10 mouse cellular contexts compared by ENCODE assay signal in genomic region chr6:88760935-88761635, GRCm38 (mm10). TPM values are rescaled to one million over a fixed set of nuclear protein-coding genes. Genes with fewer than 3 reads are reported as not detected.
DNase-seq lines count a peak whose midpoint lies in the region; ATAC-seq and TF ChIP-seq lines count a peak whose summit lies in the region.
"Had no signal": no experiment of that assay in that cellular context is flagged by ENCODE, and none has a peak within 500 bp of the region (broad histone marks: within the 10 kb centered on the region; RNA-seq: fewer than 3 reads in every experiment).

No protein-coding gene starts in this region.

- no peaks in the 10 kb centered on the region for H3K36me3 ChIP-seq in forebrain, embryonic 16.5 days (ENCODE audit: control insufficient read depth, insufficient read depth)
- H3K36me3 ChIP-seq in liver, postnatal 0 days (replicated peaks; ENCODE audit: insufficient read depth, low read length) = peaks cover 10% of the 10 kb centered on the region; the same call in 1 of the 2 replicates
- H3K36me3 ChIP-seq: embryonic facial prominence, embryonic 12.5 days had no signal

- H3K9me3 ChIP-seq in forebrain, embryonic 16.5 days (ENCODE audit: control insufficient read depth, low read length) = no peaks in the 10 kb centered on the region
- no peaks in the 10 kb centered on the region for H3K9me3 ChIP-seq in liver, postnatal 0 days (ENCODE audit: low read length)
- H3K9me3 ChIP-seq: embryonic facial prominence, embryonic 12.5 days had no signal

- H3K27ac ChIP-seq in forebrain, embryonic 16.5 days (ENCODE audit: low read length) = peak overlapping the region; percentile 43; the same call in 1 of the 2 replicates
- peak overlapping the region; percentile 94 for H3K27ac ChIP-seq in liver, postnatal 0 days (ENCODE audit: low read depth)
- H3K27ac ChIP-seq: embryonic facial prominence, embryonic 12.5 days had no signal

- TF ChIP-seq EP300 in liver, postnatal 0 days (IDR thresholded peaks at IDR 0.05; ENCODE audit: low read depth) = no peak

- peak; percentile 44; the same call in 1 of the 2 replicates for TF ChIP-seq CTCF in liver, postnatal 0 days (IDR thresholded peaks at IDR 0.05; ENCODE audit: low read depth)

- no peak overlapping the region for H3K4me3 ChIP-seq in forebrain, embryonic 16.5 days (replicated peaks; ENCODE audit: low read length)
- no peak overlapping the region for H3K4me3 ChIP-seq in liver, postnatal 0 days (ENCODE audit: low read depth, low read length)
- H3K4me3 ChIP-seq: embryonic facial prominence, embryonic 12.5 days had no signal

- DNase-seq in cerebellum, postnatal 10 days = peak; percentile 65 to 68
- DNase-seq in left cerebral cortex, postnatal 4 days = peak; percentile 60
- no peak for DNase-seq in left cerebral cortex, postnatal 25 days (ENCODE audit: low spot score in 2 of 2)
- DNase-seq in liver, postnatal 0 days = peak; percentile 42
- DNase-seq in layer of hippocampus, postnatal 10 days (ENCODE audit: low spot score in 2 of 2) = no peak
- DNase-seq in thymus, postnatal 0 days (ENCODE audit: low spot score) = no peak
- DNase-seq: thymus, adult 18-20 months had no signal

- H3K9ac ChIP-seq in forebrain, embryonic 16.5 days (replicated peaks; ENCODE audit: low read depth, low read length) = no peak overlapping the region
- peak overlapping the region; percentile 27; the same call in 1 of the 2 replicates for H3K9ac ChIP-seq in liver, postnatal 0 days (replicated peaks)
- H3K9ac ChIP-seq: embryonic facial prominence, embryonic 12.5 days had no signal

- intact Hi-C loops in left cerebral cortex, postnatal 4 days (cut with DNase I) = no loop called here
- intact Hi-C loops in left cerebral cortex, postnatal 25 days (cut with DNase I) = no loop called here

- 60% methylated on average over 17 of the region's 17 CpGs for WGBS in forebrain, embryonic 16.5 days
- 73% methylated on average over 17 of the region's 17 CpGs for WGBS in liver, postnatal 0 days (ENCODE audit: insufficient replicate concordance)

- H3K27me3 ChIP-seq in forebrain, embryonic 16.5 days (replicated peaks; ENCODE audit: control insufficient read depth, insufficient read depth, low read length) = no peaks in the 10 kb centered on the region
- H3K27me3 ChIP-seq in liver, postnatal 0 days (ENCODE audit: insufficient read depth, low read length) = no peaks in the 10 kb centered on the region
- H3K27me3 ChIP-seq: embryonic facial prominence, embryonic 12.5 days had no signal

- H3K4me2 ChIP-seq in forebrain, embryonic 16.5 days (ENCODE audit: low read length) = no peak overlapping the region
- peak overlapping the region; percentile 63; the same call in 1 of the 2 replicates for H3K4me2 ChIP-seq in liver, postnatal 0 days (ENCODE audit: low read depth, low read length)
- H3K4me2 ChIP-seq: embryonic facial prominence, embryonic 12.5 days had no signal

- no peak for ATAC-seq in cerebellum, adult (ENCODE audit: insufficient number of reproducible peaks, low FRiP score, low TSS enrichment)
- ATAC-seq in forebrain, embryonic 16.5 days = no peak
- no peak for ATAC-seq in liver, postnatal 0 days

- peaks cover 26% of the 10 kb centered on the region for H3K4me1 ChIP-seq in forebrain, embryonic 16.5 days (replicated peaks; ENCODE audit: control insufficient read depth, insufficient read depth, low read length)
- H3K4me1 ChIP-seq in liver, postnatal 0 days (ENCODE audit: insufficient read depth) = peaks cover 64% of the 10 kb centered on the region

RNA-seq across cellular contexts. Expression of gene Mgll, which starts 36.9 kb away (rescaled TPM):
- 10 to 100 TPM; 32.9 to 40.7 TPM for total RNA-seq in left cerebral cortex, postnatal 4 days (2021)
- 100 to 1,000 TPM; 185 to 205 TPM for total RNA-seq in left cerebral cortex, postnatal 25 days (2021)
- polyA plus RNA-seq in forebrain, embryonic 16.5 days (2015; fragmentation: Nextera tagmentation; extraction: Ambion mirVana) = 23.3 and 35.2 TPM in 2 replicates
- 106 and 121 TPM in 2 replicates for polyA plus RNA-seq in liver, postnatal 0 days (2015; fragmentation: Nextera tagmentation; extraction: Ambion mirVana)
- 100 to 1,000 TPM; 120 to 129 TPM for total RNA-seq in layer of hippocampus, postnatal 10 days (2021)
- polyA plus RNA-seq in thymus, postnatal 0 days (2015; fragmentation: Nextera tagmentation; extraction: Ambion mirVana) = 49.5 and 52.6 TPM in 2 replicates

Comparison
In these comparisons a context has a peak if more than half of its experiments do, and no peak if none do; other contexts are left out.
1. DNase-seq: peak in cerebellum, postnatal 10 days (2 of 2), left cerebral cortex, postnatal 4 days (single experiment) and liver, postnatal 0 days (single experiment); none in left cerebral cortex, postnatal 25 days (0 of 2), layer of hippocampus, postnatal 10 days (0 of 2) and thymus, postnatal 0 days (single experiment).